Mouse (Mus musculus): ENCODE data around the gene Cplx2.

The Cplx2 gene

DNA sequence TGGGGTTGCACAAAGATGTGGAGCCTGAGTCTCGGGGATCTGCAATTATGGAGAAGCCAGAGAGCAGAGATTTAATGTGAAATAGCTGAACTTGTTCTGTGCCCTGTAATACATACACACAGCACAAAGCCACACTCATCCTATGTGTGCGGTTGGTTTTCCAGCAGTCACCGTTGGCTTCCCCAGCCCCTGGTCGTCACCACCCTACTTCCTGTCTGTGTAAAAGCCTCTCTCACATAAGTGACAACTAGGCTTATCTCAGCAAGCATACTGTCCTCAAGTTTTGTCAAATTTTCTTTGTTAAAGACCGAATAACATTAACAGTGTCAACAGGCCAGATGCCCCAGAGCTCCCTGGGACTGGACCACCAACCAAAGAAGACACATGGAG is 30.0 kb downstream of the Cplx2 start:
- no peak for DNase-seq (ENCODE audit: extremely low spot score, low read depth, low spot score)

DNA sequence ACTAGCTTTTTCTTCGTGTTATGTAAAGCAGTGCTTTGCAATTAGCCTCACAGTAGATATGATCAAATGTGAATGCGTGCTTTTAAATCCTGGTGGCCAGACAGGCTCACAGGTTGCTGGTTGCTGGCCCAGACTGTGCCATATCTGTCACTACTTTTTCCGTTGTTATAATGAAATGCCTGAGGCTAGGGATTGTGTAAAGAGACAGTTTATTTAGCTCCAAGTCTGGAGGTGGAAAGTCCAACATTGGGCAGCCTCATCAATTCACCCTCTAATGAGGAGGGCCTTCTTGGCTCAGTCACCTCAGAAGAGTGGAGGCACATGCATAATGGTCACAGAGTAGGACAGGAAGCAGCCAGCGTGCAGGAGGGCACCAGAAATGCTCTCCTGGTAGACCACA is 31.2 kb downstream of the Cplx2 start:
- DNase-seq (ENCODE audit: extremely low spot score, low read depth, low spot score), result no peak

DNA sequence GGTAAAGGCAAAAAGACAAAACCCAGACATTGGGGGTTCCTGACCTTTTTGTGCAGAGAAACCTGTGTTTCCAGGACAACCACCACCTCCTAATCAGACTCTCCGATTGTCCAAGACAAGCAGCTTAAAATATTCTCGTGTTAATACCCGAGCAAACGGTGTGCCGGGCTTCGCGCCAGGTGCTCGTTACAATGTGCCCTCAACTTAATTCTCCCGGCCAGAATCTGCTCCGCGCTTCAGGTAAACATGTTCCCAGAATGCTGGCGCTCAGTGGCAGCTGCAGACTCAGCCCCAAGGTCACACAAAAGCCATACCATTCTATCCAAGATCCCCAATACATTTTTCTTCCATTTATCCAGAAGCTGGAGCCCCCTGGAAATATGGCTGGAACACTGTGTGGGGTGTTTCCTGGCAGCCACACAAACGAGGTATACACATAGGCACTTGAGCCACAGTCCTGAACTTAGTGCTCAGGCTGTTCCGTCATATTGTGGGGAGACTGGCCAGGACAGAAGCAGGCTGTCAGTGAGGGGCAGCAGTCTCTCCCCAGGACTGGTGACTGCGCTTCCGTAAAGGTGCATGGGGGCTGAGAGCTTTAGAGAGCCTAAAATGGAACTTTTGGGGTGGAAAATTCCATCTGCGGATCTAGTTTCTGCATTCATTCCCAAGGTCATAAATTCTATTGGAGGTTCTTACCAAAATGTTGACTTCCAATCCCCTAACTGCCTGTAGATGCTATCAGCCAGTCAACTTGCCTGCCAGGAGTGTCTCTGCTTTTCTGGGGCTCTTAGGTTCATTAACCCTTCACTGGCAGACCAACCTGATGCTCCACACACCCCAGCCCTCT is 32.3 kb downstream of the Cplx2 start:
- DNase-seq (ENCODE audit: extremely low spot score, low read depth, low spot score), result no peak

DNA sequence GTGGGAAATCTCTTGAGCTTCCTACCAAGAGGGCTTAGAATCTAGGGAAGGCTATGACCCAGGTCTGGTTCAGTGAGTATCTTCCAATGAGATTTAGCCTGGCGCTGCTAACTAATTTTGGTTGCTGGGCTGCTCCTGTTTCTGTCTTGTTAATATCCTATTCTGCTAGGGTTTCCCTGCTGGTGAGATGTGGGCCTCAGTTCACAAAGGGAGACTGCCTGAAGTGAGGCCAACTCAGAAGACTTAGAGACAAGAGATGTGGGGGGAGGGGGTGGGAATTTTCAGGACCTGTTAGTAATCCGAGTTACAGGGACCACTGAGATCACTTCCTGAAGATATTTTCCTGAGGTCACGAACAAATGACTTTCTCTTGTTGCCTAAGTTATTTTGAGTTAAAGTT is 33.1 kb downstream of the Cplx2 start:
- no peak for DNase-seq (ENCODE audit: extremely low spot score, low read depth, low spot score)

DNA sequence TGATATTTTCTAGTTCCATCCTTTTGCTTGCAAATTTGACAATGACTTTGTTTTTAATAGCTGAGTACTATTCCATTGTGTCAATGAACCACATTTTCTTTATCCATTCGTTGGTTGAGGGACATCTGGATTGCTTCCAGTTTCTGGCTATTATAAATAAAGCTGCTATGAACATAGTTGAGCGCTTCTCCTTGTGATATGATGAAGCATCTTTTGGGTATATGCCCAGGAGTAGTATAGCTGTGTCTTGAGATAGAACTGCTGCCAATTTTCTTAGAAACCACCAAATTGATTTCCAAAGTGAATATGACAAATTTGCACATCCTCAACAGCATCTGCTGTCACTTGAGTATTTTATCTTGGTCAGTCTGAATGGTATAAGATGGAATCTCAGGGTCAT is 34.7 kb downstream of the Cplx2 start:
- no peak for DNase-seq (ENCODE audit: extremely low spot score, low read depth, low spot score)

DNA sequence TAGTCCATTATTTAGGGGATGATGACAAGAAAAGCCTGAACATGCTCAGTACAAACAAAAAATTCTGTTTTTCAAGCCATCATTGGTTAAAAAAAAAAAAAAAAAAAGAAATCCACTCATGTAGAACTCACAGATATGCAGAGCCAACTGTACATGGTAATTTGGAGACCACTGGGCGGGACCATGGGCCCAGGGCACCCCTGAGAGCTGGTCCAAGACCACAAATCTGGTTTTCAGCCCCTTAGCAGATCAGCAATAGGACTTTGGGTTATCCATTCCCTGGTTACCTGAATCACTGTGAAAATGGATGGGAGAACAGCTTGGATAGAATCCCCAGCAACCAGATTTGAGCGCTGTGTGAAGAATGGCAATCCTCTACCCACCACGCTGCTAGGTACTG is 40.5 kb downstream of the Cplx2 start:
- no peak for DNase-seq (ENCODE audit: extremely low spot score, low read depth, low spot score)

DNA sequence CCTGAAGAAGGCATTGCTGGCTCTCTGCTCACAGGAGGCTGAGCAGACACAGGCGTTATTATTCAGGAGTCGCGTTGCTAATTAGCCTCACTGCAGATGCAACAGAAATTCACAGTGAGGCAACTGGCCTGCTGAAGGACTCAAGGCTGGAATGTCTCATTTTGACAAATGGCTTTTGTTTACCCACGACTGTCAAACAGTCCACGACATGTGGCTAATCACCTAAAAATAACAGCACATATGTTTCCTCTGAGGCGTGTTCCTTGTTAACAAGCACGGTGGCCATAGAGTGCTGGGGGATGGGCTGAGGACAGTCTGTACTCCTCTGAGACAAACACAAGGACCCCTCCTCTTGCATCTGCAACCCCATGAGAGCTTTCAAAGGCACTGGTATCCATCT is 41.1 kb downstream of the Cplx2 start:
- DNase-seq (ENCODE audit: extremely low spot score, low read depth, low spot score), result no peak

DNA sequence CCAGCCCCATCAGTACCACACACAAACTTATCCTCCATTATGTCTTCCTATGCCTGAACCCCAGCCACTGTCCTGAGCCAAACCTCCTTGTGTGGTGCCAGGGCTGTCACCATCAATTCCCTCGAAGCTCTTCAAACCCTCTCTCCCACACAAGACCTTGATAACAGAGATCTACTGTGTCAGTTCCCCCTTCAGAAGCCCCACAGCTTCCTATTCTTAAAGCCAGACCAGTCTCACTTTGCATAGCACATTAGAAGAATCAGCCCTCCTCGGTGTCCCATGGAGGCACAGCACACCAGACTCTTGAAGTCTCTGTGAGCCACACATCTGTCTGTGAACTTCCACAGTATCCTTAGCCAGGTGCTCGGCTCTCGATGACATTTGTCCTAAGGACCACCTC is 41.6 kb downstream of the Cplx2 start:
- no peak for DNase-seq (ENCODE audit: extremely low spot score, low read depth, low spot score)

DNA sequence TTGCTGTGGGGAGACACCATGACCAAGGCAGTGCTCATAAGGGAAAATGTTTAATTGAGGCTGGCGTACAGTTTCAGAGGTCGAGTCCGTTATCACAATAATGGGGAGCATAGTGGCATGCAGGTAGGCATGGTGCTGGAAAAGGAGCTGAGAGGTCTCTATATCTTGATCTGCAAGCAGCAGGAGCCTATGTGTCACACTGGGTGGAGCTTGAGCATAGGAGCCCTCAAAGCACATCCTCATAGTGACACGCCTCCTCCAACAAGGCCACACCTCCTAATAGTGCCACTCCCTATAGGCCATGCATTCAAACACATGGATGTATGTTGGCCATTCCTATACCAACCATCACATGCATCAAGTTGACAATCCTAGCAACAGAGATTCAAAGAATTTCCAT is 43.9 kb downstream of the Cplx2 start:
- no peak for DNase-seq (ENCODE audit: extremely low spot score, low read depth, low spot score)

DNA sequence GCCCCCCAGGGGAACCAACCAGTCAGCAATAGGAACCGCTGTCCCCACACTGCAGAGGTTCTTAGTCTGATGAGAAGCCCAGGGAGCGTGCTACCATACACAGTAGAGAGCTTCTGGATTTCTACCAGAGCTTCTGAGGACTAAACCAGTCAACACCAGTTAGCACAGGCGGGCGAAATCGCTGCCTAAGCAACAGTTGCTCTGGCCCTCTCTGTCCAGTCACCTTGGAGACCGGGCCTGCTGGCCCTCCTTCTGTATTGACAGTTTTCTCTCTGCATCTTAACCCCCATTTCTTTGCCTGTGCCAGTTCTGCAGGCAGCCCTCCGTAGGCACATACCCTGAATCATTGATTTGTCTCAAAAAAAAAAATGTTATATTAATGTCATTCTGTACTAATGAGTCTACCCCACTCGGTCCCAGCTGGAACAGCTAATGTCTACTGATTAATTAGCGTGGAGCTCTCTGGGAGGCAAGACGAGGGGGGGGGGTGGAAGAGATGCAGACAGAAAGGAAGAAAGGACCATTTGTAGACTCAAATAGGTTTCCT is 47.7 kb downstream of the Cplx2 start:
- DNase-seq (ENCODE audit: extremely low spot score, low read depth, low spot score), result no peak

DNA sequence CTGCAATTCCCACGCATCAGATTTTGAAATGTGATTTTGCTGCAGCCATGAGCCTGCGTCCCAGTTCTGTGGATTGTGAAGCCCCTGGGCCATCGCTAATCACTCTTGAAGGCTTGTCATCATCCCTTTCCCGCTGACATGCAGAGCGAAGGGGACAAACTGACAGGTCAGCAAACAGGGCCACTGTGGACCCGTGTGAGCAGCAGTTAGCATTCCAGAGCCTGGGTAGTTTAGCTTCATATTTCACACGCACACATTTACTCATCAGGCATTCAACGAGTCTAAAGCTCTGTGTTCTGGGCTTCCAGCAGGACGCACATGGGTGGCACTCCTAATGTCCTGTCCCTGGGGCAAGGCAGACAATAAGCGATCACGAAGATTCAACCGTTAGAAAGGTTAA is 49.1 kb downstream of the Cplx2 start:
- no peak for DNase-seq (ENCODE audit: extremely low spot score, low read depth, low spot score)

DNA sequence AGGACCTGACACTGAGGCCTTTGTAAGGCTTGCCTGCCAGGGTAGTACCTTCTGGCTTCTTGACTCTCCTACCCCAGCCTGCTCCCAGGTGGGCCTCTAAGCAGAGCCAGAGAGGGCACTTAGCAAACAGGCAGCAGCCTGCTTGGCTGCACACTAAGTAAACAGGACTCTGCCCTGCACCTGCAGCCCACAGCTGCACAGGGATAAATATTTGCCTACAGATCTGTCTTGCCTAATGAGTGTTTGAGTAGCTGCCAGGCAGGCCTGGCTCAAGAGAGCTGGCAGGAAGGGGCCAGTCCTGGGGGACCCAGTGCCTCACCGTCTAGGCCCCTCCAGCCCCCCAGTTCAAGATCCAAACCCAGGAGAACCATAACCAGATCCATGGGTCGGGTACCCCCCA is 54.1 kb downstream of the Cplx2 start:
- no peak for DNase-seq (ENCODE audit: extremely low spot score, low read depth, low spot score)

DNA sequence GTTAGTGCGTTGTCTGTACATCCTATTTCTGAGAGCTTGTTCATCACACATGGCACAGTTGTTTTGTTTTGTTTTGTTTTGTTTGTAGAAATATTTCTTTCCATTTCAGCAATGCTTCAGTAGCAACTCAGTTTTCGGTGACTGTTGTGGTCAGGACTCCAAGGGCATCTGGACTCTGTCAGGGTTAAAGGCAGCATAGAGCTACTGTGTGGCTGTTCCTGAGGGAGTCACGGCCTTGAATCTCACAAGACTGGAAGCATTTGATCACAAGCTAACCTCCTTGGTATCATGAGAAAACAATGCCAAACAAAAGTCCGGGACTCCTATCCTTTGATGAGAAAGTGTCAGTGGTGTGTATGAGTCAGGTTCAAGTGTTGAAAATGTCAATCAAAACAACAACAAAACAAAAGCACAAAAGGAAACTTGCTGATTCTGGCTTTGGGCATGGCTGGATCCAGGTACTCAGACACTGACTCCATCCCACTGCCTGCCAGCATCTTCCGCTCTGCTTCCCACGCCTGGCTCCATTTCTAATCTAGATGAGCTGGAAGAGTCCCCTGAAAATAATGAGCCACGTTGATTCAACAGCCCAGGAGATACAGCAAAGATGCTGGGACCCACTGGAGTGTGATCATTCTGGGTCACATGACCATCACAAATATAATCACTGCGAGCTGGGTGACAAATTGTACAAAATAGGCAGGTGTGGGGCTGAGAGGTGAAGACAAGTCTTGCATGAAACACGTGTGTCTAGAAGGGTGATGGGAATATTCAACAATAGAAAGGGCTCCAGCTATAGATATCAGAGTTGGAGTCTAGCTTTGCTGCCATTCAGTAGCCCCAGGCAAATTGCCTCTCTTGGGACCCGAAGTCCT is 55.9 kb downstream of the Cplx2 start:
- DNase-seq (ENCODE audit: extremely low spot score, low read depth, low spot score), result no peak

DNA sequence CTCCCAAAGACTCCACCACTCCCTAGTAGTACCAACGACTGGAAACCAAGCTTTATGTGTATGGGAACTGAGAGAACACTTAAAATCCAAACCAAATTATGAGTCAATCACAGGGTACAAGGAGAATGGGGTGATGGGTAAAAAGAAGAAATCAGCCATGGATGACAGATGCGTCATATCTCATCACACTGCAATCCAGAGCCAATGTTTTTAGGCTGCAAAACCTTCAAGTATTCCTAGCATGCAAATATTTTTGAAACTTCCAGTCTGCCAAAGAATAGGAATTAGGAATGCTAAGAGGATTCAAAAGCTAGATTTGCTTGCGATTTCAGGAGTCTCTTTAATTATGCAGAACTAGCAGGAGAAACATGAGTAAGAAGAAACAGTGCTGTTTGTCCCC is 57.6 kb downstream of the Cplx2 start:
- no peak for DNase-seq (ENCODE audit: extremely low spot score, low read depth, low spot score)

DNA sequence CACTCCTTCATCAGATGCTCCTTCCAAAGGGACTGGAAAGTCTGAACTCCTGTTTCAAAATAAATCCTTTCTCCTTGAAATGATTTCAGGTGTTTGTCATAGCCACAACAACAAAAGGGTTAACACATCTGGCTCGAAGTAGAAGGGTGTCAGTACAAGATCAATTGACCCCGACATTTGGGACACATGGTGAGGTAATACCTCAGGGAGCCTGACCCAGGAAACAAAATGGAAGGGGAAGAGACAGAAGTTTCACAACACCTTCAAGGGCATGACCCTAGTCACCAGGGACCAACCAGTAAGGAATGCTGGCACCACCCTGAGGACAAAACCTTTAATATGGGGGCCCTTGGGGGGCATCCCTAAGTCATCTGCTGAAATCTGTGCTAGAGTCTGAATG is 58.9 kb downstream of the Cplx2 start:
- DNase-seq (ENCODE audit: extremely low spot score, low read depth, low spot score), result no peak

DNA sequence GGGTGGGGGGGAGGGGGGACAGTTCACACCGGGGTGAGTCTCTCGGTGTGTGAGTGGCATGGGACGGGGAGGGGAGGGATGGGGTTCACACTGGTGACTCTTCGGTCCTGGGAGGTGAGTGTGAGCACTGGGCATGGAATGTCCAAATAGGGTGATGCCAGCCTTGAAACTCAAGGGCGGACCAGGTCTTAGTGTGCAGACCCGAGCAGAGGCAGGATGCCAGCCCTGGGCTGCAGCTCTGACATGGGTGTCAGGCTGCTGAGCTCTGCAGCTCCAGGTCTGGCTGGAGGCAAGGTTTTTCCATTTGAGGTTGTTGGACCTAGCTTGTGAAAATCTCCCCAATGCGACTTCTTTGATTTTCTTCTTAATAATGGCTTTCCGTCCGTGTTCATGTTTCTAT is 60.0 kb downstream of the Cplx2 start:
- no peak for DNase-seq (ENCODE audit: extremely low spot score, low read depth, low spot score)
